Mouse (Mus musculus) embryonic facial prominence, embryonic 13.5 days (tissue): ENCODE results near the gene 1700025G04Rik. TPM values are rescaled to one million over a fixed set of nuclear protein-coding genes. Genes with fewer than 3 reads are reported as not detected.

ENCODE experiments used
- ATAC-seq: fragments of 200-750 bp; cut with Nextera tagmentation; 2 replicates; pipeline ENCODE4 v1.8.0; 2017; ENCODE audit warnings: low read depth; ENCODE audit not compliant: insufficient number of reproducible peaks, insufficient read depth, low FRiP score, low TSS enrichment
- H3K27ac ChIP-seq: fragments of 300-500 bp; sonication (generic); 2 replicates; pipeline ENCODE4 v1.5.1; 2015; ENCODE audit warnings: moderate library complexity, mild to moderate bottlenecking, inconsistent platforms
- H3K27me3 ChIP-seq: fragments of 300-500 bp; sonication (generic); 2 replicates; pipeline ENCODE4 v1.6.1; 2015; ENCODE audit warnings: mild to moderate bottlenecking, inconsistent platforms
- H3K36me3 ChIP-seq: fragments of 300-500 bp; sonication (generic); 2 replicates; pipeline ENCODE4 v1.6.1; 2015; ENCODE audit warnings: mild to moderate bottlenecking, inconsistent platforms
- H3K4me1 ChIP-seq: fragments of 300-500 bp; sonication (generic); 2 replicates; pipeline ENCODE4 v1.6.1; 2015; ENCODE audit warnings: inconsistent platforms
- H3K4me2 ChIP-seq: fragments of 300-500 bp; sonication (generic); 2 replicates; pipeline ENCODE4 v1.6.1; 2015; ENCODE audit warnings: moderate library complexity, mild to moderate bottlenecking, inconsistent platforms
- H3K4me3 ChIP-seq: fragments of 300-500 bp; sonication (generic); 2 replicates; pipeline ENCODE4 v1.5.1; 2015; ENCODE audit warnings: mild to moderate bottlenecking, inconsistent platforms
- H3K9ac ChIP-seq: fragments of 300-500 bp; sonication (generic); 2 replicates; pipeline ENCODE4 v1.6.1; 2015; ENCODE audit warnings: mild to moderate bottlenecking, inconsistent platforms
- H3K9me3 ChIP-seq: fragments of 300-500 bp; sonication (generic); 2 replicates; pipeline ENCODE4 v1.6.1; 2016; ENCODE audit warnings: inconsistent platforms
- WGBS: fragments of 180-500 bp; shearing (Covaris S2); methylation state at CpG from one replicate; pipeline ENCODE4 v1.1.7; 2015; ENCODE audit warnings: mixed read lengths; 5-methylcytosine and 5-hydroxymethylcytosine counted together
- polyA plus RNA-seq: library from polyadenylated mRNA; unstranded; fragments of >200 nt; fragmentation: Nextera tagmentation; extraction: Ambion mirVana; gene quantifications from 2 replicates; pipeline ENCODE4 v1.2.1, GENCODE M21; 2015

The 1700025G04Rik gene
- polyA plus RNA-seq, 1 experiment from 2014 or later, result 38.9 TPM

- Histone ChIP-seq H3K4me2 (no peak overlapping the region), H3K4me3 (no peak overlapping the region), H3K36me3 (no peaks in the 10 kb centered on the region), H3K4me1 (peaks cover 35% of the 10 kb centered on the region), H3K9ac (no peak overlapping the region), H3K27me3 (no peaks in the 10 kb centered on the region), H3K27ac (no peak overlapping the region), H3K9me3 (no peaks in the 10 kb centered on the region)
- ATAC-seq, result no peak
- WGBS, result 58% methylated on average over 5 of the region's 5 CpGs
Measured at GRCm38 (mm10) chr1:152047416-152047815, 42.5 kb downstream of the 1700025G04Rik start.

- ATAC-seq, result no peak
- Histone ChIP-seq H3K27me3 (no peaks in the 10 kb centered on the region), H3K9ac (no peak overlapping the region), H3K4me2 (no peak overlapping the region), H3K9me3 (no peaks in the 10 kb centered on the region), H3K36me3 (no peaks in the 10 kb centered on the region), H3K4me3 (no peak overlapping the region), H3K4me1 (peaks cover 21% of the 10 kb centered on the region), H3K27ac (no peak overlapping the region)
- WGBS, result 83% methylated on average over 2 of the region's 2 CpGs
Measured at GRCm38 (mm10) chr1:152043453-152043852, 46.5 kb downstream of the 1700025G04Rik start.

GRCm38 (mm10) chr1:152042409-152042808, 47.5 kb downstream of the 1700025G04Rik start:
- WGBS, result 86% methylated on average over 3 of the region's 3 CpGs
- Histone ChIP-seq H3K27ac (no peak overlapping the region), H3K4me2 (no peak overlapping the region), H3K4me1 (peaks cover 25% of the 10 kb centered on the region), H3K9ac (no peak overlapping the region), H3K27me3 (no peaks in the 10 kb centered on the region), H3K9me3 (no peaks in the 10 kb centered on the region), H3K36me3 (no peaks in the 10 kb centered on the region), H3K4me3 (no peak overlapping the region)
- ATAC-seq, result no peak

GRCm38 (mm10) chr1:152041005-152041404, 48.9 kb downstream of the 1700025G04Rik start:
- no peak for ATAC-seq
- Histone ChIP-seq H3K9me3 (no peaks in the 10 kb centered on the region), H3K36me3 (no peaks in the 10 kb centered on the region), H3K27me3 (no peaks in the 10 kb centered on the region), H3K4me2 (no peak overlapping the region), H3K4me1 (peaks cover 21% of the 10 kb centered on the region), H3K4me3 (no peak overlapping the region), H3K9ac (no peak overlapping the region), H3K27ac (no peak overlapping the region)
- 92% methylated on average over 4 of the region's 4 CpGs for WGBS

GRCm38 (mm10) chr1:152040053-152040452, 49.9 kb downstream of the 1700025G04Rik start:
- no peak overlapping the region for H3K4me2 ChIP-seq
- H3K4me1 ChIP-seq, result peaks cover 21% of the 10 kb centered on the region
- H3K9me3 ChIP-seq, result no peaks in the 10 kb centered on the region
- H3K4me3 ChIP-seq, result no peak overlapping the region
- H3K9ac ChIP-seq, result no peak overlapping the region
- no peaks in the 10 kb centered on the region for H3K27me3 ChIP-seq
- no peak overlapping the region for H3K27ac ChIP-seq
- 84% methylated on average over 7 of the region's 7 CpGs for WGBS
- no peaks in the 10 kb centered on the region for H3K36me3 ChIP-seq
- no peak for ATAC-seq

- Histone ChIP-seq H3K36me3 (no peaks in the 10 kb centered on the region), H3K27me3 (no peaks in the 10 kb centered on the region), H3K4me2 (no peak overlapping the region), H3K4me3 (no peak overlapping the region), H3K9me3 (no peaks in the 10 kb centered on the region), H3K9ac (no peak overlapping the region), H3K4me1 (peaks cover 21% of the 10 kb centered on the region), H3K27ac (no peak overlapping the region)
- ATAC-seq, result no peak
- 76% methylated on average over 8 of the region's 8 CpGs for WGBS
Measured at GRCm38 (mm10) chr1:152039588-152039987, 50.3 kb downstream of the 1700025G04Rik start.

GRCm38 (mm10) chr1:152038086-152038485, 51.8 kb downstream of the 1700025G04Rik start:
- Histone ChIP-seq H3K9ac (no peak overlapping the region), H3K4me3 (no peak overlapping the region), H3K4me2 (no peak overlapping the region), H3K36me3 (no peaks in the 10 kb centered on the region), H3K27me3 (no peaks in the 10 kb centered on the region), H3K9me3 (no peaks in the 10 kb centered on the region), H3K4me1 (peaks cover 21% of the 10 kb centered on the region), H3K27ac (no peak overlapping the region)
- ATAC-seq, result no peak
- 66% methylated on average over 9 of the region's 9 CpGs for WGBS

- Histone ChIP-seq H3K4me3 (no peak overlapping the region), H3K4me1 (peaks cover 21% of the 10 kb centered on the region)
Measured at GRCm38 (mm10) chr1:152037589-152037988, 52.3 kb downstream of the 1700025G04Rik start.

GRCm38 (mm10) chr1:152034766-152035165, 55.2 kb downstream of the 1700025G04Rik start:
- 54% methylated on average over 7 of the region's 7 CpGs for WGBS
- ATAC-seq, result no peak
- Histone ChIP-seq H3K9me3 (0 out of 2 replicates have a peak, but pooled peaks cover 3% of the 10 kb centered on the region), H3K4me3 (no peak overlapping the region), H3K9ac (no peak overlapping the region), H3K4me2 (no peak overlapping the region), H3K27ac (no peak overlapping the region), H3K36me3 (no peaks in the 10 kb centered on the region; the same call in 1 of the 2 replicates), H3K27me3 (no peaks in the 10 kb centered on the region), H3K4me1 (peaks cover 16% of the 10 kb centered on the region)

More at GRCm38 (mm10) chr1:152037589-152037988, 52.3 kb downstream of the 1700025G04Rik start:
- Histone ChIP-seq H3K4me2 (no peak overlapping the region), H3K9me3 (0 out of 2 replicates have a peak, but pooled peaks cover 2% of the 10 kb centered on the region), H3K36me3 (no peaks in the 10 kb centered on the region; the same call in 1 of the 2 replicates), H3K27ac (no peak overlapping the region), H3K9ac (no peak overlapping the region), H3K27me3 (no peaks in the 10 kb centered on the region)
- 83% methylated on average over 4 of the region's 4 CpGs for WGBS
- ATAC-seq, result no peak

- WGBS, result 61% methylated on average over 3 of the region's 3 CpGs
Measured at GRCm38 (mm10) chr1:152033731-152034130, 56.2 kb downstream of the 1700025G04Rik start.

GRCm38 (mm10) chr1:152032144-152032543, 57.8 kb downstream of the 1700025G04Rik start:
- Histone ChIP-seq H3K9ac (no peak overlapping the region), H3K4me3 (no peak overlapping the region), H3K27ac (no peak overlapping the region), H3K4me2 (no peak overlapping the region), H3K4me1 (peaks cover 4% of the 10 kb centered on the region; the same call in 1 of the 2 replicates), H3K36me3 (no peaks in the 10 kb centered on the region; the same call in 1 of the 2 replicates), H3K9me3 (0 out of 2 replicates have a peak, but pooled peaks cover 3% of the 10 kb centered on the region), H3K27me3 (no peaks in the 10 kb centered on the region)
- no peak for ATAC-seq
- 86% methylated on average over 5 of the region's 5 CpGs for WGBS

More at GRCm38 (mm10) chr1:152033731-152034130, 56.2 kb downstream of the 1700025G04Rik start:
- H3K36me3 ChIP-seq, result no peaks in the 10 kb centered on the region; the same call in 1 of the 2 replicates
- H3K4me3 ChIP-seq, result no peak overlapping the region
- H3K9me3 ChIP-seq, result 0 out of 2 replicates have a peak, but pooled peaks cover 3% of the 10 kb centered on the region
- no peak for ATAC-seq
- peaks cover 11% of the 10 kb centered on the region for H3K4me1 ChIP-seq
- no peak overlapping the region for H3K9ac ChIP-seq
- no peak overlapping the region for H3K27ac ChIP-seq
- H3K4me2 ChIP-seq, result no peak overlapping the region
- H3K27me3 ChIP-seq, result no peaks in the 10 kb centered on the region

GRCm38 (mm10) chr1:152030546-152030945, 59.4 kb downstream of the 1700025G04Rik start:
- H3K27me3 ChIP-seq, result no peaks in the 10 kb centered on the region
- ATAC-seq, result no peak
- H3K4me3 ChIP-seq, result no peak overlapping the region
- H3K27ac ChIP-seq, result no peak overlapping the region
- WGBS, result 74% methylated on average over 6 of the region's 6 CpGs
- no peaks in the 10 kb centered on the region; the same call in 1 of the 2 replicates for H3K36me3 ChIP-seq
- H3K4me2 ChIP-seq, result no peak overlapping the region
- H3K4me1 ChIP-seq, result no peaks in the 10 kb centered on the region
- H3K9ac ChIP-seq, result no peak overlapping the region
- 0 out of 2 replicates have a peak, but pooled peaks cover 3% of the 10 kb centered on the region for H3K9me3 ChIP-seq
